Mouse (Mus musculus) Muller cell, postnatal 12 days (primary cell): Measurements from ENCODE around the gene Tlk1.
A peak's percentile ranks its signal among the peaks of the same experiment; 100 is the strongest.
"Not testable (repeated sequence)": the region's sequence is repeated elsewhere in the genome, so short reads cannot be mapped to it uniquely, and the experiment has no call there.

Experiments used
- DNase-seq: peaks from one replicate; pipeline ENCODE4 v3.0.0-alpha.2; 2015; ENCODE audit errors: inconsistent ontology term

Gene Tlk1

DNA sequence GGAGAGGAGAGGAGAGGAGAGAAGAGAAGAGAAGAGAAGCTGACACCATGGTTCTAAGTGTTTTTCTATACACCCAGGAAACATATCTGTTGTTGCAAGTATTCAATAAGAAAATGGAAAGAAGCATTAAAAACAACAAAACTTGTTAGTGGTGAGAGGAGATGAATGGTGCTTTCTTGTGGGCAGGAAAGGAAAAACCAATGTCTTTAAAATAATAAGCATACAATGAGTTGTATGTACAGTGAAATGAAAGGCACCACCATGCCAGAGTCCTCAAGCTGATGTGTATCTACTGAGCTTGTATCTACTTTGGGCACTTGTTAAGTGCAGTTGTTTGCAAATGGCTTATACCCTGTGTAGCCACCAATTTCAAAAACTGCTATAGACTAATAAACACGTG, 7.7 kb upstream of the Tlk1 start:
- no peak for DNase-seq

DNA sequence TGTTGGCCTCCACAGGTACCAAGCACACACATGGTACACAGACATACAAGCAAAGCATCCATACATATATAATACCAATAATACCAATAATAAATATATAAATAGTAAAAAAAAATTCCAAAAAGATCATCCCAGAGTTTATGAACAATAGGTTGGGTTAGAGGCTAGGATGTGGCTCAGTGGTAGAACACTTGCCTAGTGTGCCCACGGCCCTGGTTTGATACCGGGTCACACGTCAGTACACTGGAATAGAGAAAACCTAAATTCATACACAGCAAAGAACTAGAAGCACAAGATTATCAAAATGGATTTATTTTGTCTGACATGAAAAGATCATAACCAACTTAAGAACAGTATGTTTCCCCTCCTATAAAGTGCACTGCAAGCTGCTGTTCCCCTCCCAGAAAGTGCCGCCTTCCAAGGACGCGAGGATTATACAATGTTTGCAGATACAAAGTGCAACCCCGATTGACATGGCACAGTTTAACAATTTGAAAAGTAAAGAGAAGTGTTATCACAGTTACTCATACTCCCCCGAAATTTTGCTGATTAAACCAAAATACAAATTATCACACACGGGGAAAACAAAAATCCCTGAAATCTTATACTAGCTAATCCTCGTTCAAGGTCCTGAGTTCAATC, 6.3 kb upstream of the Tlk1 start:
- no peak for DNase-seq

GRCm38 (mm10) chr2:70830683-70831082, 5.2 kb upstream of the Tlk1 start:
- DNase-seq: no peak

DNA sequence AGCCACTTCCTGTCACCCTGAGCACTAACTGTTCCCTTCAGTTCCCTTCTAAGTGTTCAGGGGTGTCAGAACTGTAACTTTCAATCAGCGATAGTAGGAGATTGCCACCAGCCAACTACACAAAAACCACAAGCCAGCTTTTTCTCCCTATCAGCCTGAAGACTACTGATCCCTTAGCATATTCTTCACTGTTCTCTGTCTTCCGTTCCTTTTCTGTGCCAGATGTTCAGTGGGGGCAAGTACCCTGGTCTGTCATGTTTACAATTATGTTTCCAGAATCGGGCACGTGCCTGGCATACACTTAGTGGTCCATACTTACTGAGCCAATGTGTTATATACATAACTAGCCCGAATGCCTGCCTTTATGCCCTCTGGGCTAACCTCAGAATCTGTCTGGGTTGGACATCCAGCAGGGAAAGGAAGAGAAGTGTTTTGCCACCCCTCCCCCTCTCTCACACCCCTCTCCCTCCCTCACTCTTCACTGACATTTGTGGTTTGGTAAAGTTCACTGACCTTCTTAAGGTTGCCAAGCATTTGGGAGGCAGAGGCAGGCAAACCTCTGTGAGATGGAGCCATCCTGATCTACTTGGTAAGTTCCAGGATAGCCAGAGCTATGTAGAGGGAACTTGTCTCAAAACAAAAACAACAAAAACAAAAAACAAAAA, 4.5 kb upstream of the Tlk1 start:
- DNase-seq: no peak

DNA sequence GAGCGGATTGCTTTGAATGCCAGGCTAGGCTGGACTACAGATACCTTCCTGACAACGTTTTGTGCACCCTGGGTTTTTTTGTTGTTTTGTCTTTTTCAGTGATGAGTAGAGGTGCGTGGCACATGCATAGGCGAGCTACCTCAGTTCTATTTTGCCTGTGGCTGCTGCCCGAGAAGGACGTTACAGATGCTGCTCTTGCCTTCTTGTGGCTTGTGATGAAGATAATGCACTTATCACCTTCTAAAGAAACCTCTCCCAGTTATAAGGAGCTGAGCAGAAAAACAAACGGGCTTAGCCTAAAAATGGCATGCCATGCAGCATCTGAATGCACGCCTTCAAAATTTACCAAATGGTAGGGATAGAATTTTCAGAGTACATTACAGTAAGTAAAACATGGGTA, 2.3 kb upstream of the Tlk1 start:
- DNase-seq: no peak

DNA sequence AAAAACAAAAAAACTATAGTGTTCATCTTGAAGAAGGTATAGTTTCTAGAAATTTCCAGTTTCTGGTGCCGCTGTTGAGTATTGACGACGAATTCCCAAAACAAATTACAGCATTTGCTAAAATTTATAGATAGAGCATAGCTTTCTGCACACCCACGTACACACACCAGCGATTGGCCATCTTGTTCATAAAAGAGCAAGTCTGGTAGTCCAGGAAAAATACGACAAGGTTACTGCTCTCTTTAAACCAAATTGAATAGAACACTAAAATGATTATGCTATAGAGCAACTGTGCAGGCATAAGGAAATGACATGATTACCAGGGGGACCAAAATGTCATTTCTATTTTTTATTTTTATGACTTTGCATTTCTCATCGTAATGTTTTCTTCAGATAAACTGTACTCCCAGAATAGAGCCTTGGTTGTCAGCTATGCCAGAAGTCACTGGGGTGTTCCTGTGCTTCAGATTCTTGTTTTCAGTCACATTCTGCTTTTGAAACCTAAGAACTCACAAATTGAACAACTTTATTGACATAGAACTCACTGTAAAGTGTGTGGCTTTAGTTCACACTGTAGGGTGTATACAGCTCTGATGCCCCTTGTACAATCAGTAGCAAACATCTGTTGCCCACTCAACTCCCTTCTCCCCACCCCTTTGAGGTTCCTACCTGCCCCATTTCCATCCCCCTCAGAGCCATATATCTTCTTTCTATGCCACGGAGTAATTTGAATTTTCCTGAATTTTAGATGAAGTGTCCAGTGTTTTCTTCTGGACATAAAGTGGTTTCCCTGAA, 1.1 kb upstream of the Tlk1 start:
- DNase-seq: peak; percentile 32

DNA sequence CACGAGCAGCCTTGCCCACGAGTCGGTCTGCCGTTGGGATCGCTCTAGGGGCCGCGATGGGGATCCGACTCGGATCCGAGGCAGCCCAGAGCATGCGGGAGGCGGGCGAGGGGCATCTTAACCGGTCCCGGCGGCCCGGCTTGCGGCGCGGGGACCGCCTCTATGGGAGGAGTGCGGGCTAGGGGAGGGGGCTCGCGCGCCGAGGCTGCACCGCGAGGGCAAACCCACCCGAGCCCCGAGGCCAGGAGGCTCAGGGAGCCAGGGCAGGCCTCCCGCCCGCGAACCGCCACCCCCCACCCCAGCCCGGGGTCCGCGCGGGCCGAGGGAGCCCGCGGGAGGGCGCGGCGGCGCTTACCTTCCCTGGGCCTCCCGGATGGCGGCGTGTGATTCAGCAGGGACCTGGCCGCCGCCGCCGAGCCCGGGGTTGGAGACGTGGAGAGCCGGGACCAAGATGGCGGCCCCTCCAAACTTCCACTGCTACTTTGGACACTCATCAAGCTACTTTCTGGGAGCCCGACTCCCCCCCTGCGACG, 624 bp downstream of the Tlk1 start:
- peak; percentile 80 for DNase-seq

GRCm38 (mm10) chr2:70823926-70824800, 1.4 kb downstream of the Tlk1 start:
- peak; percentile 35 for DNase-seq

DNA sequence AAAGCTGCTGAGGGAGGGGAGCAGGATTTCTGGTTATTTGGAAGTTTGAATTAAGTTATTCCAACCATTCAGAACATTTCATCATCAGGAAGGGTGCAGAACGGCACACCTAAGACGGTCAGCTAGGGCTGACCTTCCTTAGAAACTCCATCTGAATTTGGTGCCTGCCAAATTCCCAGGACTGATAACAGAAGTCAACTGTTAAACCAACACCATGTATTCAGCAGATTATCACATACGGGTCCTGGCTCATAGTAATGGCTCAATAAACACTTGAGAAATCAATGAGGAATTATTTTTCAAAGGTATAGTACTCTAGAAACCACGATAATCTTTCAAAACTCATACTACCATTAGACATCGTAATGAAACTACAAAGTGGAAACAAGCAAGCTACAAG, 2.1 kb downstream of the Tlk1 start:
- no peak for DNase-seq

DNA sequence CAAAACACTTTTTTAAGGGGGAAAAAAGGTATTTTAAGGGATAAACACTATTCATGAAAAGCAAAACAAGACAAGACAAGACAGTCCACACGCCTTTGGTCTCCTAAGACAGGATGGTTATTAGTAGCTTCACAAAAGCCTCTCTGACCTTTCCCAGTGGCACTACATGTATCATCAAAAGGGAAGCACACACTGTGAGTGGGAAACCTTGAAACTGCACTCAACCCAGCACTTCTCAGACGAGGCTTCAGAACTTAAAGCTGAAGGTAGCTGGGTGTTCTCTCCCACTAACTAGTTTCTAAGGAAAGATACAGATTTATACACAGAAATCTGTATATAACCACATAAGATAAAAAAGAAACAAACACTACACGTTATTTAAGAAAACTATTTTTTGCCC, 8.6 kb downstream of the Tlk1 start:
- DNase-seq: no peak

DNA sequence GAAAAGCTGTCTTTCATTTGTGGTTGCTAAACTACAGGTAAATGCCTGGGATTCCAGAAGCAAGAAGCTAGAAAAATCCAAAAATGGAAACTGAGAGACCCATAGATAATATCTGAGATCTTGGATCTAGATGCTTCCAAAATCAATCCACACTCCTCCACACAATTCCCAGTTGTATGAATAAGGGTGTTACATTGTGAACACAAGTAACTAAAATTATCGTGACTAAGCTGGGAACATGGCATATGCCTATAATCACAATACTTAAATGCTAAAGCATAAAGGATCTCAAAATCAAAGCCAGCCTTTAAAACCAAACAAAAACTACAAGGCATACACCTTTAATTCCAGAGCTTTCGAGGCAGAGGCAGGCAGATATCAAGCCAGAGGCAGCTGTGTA, 9.5 kb downstream of the Tlk1 start:
- DNase-seq: no peak

- no peak for DNase-seq
These were observed 11.9 kb downstream of the Tlk1 start for GRCm38 (mm10) chr2:70813608-70814007.

DNA sequence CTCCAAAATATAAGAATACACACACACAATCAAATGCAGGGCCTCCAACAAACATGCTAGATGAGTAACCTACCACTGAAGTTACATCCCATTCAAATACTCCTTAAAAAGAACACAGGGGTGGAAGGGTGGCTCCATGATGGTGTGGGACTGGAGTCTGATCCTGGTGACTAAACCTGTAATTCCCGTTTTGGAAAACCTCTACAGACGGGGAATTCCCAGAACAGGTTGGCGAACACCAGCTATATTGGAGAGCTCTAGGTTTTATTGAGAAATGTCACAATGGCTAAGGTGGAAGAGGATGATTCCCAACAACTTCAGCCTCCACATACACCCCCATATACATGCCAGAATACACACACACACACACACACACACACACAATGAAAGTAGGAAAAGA, 14.1 kb downstream of the Tlk1 start:
- DNase-seq: no peak

DNA sequence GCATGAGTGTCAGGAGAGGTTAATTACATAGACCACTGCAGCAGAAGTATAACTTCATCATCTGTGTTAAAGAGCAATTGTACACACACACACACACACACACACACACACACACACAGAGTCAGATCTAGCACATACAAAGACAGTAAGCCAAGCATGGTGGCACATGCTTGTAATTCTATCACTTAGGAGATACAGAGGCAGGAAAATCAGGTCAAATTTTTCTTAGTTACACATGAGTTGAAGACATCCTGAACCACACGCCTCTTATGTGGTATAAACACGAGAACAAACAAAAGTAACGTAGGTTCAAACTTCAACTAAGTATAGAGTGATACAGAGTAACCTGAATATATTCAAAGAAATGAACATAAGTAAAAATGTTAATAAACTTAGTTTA, 15.6 kb downstream of the Tlk1 start:
- DNase-seq: no peak

DNA sequence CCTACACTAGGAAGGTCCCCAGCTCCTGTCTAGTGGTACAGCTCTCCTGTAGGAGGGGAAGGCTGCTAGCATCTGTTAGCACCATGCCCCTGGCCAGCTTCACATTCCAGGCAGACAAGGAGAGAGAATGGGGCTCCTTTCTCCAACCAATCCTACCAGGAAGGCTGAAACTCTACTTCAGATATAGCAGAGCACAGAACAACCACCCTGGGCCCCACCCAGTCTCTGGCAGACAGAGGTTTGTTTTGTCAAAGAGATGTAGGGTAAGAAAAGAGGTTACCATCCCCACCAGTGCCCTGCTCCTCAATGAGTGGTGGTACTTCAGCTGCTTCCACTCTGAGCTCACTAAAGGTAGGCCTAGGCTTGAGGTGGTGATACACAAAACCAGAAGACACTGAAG, 16.8 kb downstream of the Tlk1 start:
- no peak for DNase-seq

DNA sequence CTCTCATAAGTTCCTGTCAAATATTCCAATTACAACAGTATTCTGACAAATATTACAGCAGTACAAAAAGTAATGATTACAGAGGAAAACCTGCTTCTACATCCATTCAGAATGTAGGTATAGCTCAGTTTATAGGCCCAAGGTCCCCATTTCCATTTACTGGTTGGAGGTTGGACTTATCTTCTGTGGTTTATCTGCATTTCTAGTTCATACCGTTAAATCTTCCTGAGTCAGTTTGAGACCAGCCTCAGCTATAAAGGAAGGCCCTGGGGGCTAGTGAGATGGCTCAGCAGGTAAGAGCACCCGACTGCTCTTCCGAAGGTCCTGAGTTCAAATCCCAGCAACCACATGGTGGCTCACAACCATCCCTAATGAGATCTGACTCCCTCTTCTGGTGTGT, 17.9 kb downstream of the Tlk1 start:
- not testable (repeated sequence) for DNase-seq

DNA sequence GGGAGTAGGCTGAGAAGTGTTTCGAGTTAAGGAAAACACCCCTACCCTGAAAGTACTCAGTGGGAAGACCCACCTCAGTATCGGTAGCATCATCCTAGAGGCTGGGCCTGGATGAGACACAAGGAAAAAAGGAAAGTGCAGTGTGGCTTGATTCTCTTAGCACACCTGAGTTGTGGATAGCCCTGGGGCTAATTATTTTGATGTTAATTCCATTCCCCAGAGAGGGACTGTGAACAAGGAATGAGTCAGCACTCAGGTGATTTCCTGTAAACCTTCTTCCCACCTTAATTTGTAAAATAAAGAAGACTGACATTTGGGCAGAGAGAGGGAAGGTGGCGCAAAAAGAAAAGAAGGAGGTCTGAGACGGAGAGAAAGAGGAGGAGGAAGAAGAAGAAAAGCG, 19.5 kb downstream of the Tlk1 start:
- no peak for DNase-seq

DNA sequence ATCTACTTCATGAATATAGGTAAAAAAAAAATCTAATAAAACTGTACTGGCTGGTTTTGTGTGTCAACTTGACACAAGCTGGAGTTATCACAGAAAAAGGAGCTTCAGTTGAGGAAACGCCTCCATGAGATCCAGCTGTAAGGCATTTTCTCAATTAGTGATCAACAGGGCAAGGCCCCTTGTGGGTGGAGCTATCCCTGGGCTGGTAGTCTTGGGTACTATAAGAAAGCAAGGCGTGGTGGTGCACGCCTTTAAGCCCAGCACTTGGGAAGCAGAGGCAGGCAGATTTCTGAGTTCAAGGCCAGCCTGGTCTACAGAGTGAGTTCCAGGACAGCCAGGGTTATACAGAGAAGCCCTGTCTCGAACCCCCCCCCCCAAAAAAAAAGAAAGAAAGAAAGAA, 21.8 kb downstream of the Tlk1 start:
- not testable (repeated sequence) for DNase-seq

DNA sequence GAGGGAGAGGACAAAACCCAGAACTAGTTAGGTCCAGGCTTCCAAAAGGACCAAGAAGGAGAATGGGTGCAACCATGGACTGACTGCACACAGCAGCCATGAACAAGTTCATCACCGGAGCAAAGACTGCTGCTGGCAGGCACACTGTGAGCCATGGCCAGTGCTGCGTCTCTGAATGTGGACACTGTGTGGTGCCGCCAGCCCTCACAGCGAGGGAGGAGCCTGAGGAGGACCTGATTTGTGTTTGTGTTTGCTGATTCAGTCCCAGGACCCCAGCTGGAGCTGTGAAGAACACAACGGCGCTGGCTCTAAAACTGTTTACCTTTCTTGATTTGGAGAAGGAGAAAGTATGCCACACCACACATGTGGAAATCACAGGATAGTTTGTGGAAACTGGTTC, 22.9 kb downstream of the Tlk1 start:
- DNase-seq: no peak

DNA sequence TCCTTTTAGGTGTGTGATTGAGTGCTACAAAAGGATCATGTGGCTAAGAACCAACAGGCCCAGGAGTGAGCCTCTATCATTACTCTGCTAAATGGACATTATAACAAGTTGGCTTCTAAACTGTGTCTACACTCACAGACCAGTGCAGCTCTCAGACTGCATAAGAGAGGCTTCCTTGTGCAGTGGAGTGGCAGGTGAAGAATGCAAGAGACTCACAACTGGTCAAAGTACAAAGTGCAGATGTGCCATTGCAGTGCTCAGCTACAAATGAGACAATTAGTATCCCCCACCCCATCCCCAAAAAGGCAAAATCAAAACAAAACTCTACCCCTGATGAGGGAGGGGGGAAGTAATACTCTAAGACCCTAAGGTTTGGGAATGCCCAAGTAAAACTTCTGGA, 24.0 kb downstream of the Tlk1 start:
- DNase-seq: no peak

GRCm38 (mm10) chr2:70800396-70800795, 25.1 kb downstream of the Tlk1 start:
- DNase-seq: no peak

DNA sequence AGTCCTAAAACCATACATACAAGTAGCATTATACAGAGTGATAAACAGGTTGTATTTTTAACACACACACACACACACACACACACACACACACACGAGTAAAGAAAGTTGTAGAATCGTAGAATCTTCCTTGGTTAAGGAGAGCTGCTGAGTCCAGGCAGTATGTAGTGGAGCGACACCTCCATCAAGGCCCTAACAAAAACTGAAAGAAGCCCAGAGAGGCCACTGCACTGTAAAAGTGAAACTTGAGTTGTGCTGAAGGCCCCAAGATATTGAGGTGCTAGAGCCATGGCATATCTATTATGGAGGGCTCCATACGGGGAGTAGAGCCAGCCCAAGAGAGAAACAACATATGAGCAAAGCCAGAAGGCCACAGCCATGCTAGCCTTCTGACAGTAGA, 32.3 kb downstream of the Tlk1 start:
- no peak for DNase-seq
